Mouse (Mus musculus) skeletal muscle tissue, postnatal 0 days (tissue): Measurements from ENCODE around the gene Ythdf1. TPM values are rescaled to one million over a fixed set of nuclear protein-coding genes. Genes with fewer than 3 reads are reported as not detected.

Source experiments
- microRNA-seq, 2 experiments: library from miRNA; unstranded; fragments of <30 nt; microRNA quantifications; one replicate each; pipeline ENCODE4; 2016
- polyA plus RNA-seq: library from polyadenylated mRNA; unstranded; fragments of >200 nt; fragmentation: Nextera tagmentation; extraction: Ambion mirVana; gene quantifications from 2 replicates; pipeline ENCODE4 v1.2.1, GENCODE M21; 2015

The Ythdf1 gene
- 26.3 and 28.2 TPM in 2 replicates for polyA plus RNA-seq

DNA sequence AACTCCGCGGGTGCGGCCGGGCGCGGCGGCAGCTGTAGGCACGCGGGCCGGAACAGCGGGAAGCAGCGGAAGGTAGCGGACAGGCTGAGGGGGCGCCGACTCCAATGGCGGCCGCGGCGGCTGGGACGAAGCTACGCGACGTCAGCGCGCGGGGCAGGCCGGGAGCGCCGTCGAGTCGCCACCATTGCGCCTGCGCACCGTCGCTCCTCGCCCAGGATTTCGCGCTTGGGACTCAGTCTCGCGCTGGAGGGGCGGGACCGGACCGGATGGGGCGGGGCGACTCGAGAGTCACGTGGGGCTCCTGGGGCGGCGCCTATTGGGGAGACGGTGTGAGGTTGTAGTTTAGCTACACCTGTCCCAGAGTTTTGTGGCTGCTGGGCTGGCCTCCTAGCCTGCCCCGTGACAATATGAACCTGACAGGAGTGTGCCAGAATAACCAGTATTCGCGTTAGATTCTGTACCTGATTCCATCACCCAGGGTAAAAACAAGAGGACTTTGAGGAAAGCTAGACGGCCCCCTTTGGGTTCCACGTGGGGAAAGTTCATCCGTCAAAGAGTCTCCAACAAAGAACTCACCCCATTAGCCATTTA lies at the start of gene Ythdf1:
TSS of gene Ythdf1 (minus strand) at position 140 of the 591 bp plus-strand sequence.

DNA sequence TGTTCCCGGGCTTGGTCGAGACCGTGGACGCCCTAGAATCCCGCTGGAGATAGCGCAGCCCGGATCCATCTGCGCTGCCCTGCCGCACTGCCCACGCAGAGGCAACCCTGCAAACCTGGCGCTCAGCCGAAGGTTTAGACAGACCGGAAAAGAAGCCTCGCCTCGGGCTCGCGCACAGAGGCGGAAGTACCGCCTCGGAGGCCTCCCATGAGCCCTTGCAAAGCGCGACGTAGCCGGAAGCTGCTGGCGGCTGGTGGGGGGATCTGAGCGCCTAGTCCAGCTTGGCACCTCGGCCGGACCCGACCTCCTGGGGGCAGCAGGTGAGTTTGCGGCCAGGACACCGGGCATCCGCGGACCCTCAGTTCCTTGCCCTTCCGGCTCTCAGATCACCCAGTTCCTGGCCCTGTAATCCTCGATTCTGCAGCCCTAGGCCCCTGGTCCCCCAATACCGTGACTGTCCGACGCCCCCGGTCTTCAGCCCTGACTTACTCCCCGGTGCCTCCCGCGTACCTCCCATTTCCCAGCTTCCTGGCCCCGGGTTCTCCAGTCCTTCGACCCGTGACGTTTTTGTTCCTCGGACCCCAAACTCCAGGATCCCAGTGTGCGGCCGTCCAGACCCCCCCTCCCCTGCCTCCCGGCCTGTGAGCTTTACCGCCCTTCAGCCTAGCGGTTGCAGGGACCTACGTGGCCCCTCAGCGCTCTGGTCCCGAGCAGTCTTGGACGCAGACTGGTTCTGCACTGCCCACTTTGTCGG lies 46.4 kb upstream of the Ythdf1 start, which contains the start of gene Arfgap1:
TSS of gene Arfgap1 (plus strand) at position 216 of the 754 bp plus-strand sequence.

DNA sequence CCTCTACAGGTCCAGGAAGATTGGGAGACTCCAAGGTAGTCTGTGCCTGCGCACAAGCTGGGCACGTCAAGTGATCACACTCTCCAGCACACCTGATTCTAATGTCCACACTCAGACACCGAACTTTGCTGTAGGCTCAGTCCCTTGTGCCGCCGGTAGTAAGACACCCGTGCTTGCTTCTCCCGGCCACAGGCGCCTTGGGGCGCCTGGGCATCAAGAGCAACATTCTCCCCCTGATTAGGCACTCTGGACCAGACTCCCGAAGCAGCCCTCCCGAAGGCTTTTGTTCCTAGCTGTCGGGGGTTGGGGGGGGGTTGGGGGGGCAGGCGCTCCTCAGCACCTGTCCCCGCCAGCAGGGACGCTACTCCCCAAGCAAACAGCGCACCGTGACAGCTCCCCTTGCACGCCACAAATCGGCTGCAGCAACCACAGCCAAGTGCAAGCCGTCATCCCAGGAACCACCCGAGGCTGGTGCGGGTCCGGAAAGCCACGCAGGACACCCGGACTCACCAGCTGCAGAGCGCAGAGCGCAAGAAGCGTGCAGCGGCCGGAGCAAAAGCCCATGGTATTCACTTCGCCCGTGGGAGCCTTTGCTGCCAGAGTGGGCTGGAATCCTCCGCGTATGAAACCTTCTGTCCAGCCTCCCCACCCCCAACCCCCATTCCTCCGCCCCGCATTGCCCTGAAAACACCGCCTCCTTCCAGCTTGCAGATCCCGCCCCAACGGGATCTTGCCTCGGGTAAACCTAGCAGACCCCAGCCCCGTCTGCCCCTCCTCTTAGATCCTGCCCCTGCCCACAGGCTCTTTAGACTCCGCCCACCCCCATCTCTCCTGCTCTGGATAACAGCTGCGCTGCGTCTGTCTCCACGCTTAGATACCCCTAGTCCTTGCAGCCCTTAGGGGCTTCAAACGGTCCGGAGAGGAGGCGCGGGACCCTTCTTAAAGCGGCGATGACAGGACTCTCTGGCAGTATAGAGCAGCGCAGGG lies 33.6 kb upstream of the Ythdf1 start, which contains the start of gene Nkain4:
TSS of gene Nkain4 (minus strand) at position 639 of the 987 bp plus-strand sequence.

DNA sequence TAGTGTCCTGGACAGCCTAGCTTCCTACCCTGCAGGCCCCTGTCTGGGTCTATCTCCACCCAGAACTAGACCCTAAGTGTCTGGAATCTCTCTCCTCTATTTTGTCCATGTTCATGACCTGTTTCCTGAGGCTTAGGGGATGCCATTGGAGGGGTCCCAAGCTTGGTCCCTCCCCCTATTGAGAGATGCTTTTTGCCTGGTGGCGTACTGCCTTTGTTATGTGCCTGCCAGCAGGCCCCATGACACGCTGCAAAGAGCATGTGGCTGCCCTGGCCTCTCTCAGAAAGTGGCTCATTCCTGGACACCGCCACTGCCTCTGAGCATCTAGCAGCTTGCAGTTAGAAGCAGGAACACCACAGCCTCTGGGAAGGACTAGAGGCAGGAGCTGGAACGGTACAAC lies 8.0 kb upstream of the Ythdf1 start, which contains the start of gene Birc7:
TSS of gene Birc7 (plus strand) at position 301 of the 400 bp plus-strand sequence.

Small RNA genes within 50 kb of the gene (microRNA-seq; reads per million reads assigned to microRNA genes)
- gene Mir124a-3 = 0 reads per million in 2 experiments

Other genes with a start within 250 kb of the Ythdf1 start
- gene Dido1, start 210.9 kb downstream of the Ythdf1 start, polyA plus RNA-seq = 7.5 and 9.3 TPM in 2 replicates
- gene Gid8, start 210.8 kb downstream of the Ythdf1 start, polyA plus RNA-seq = 46.7 and 49.5 TPM in 2 replicates
- gene Slc17a9, start 195.7 kb downstream of the Ythdf1 start, polyA plus RNA-seq = 0.37 and 0.89 TPM in 2 replicates
- gene Bhlhe23, start 144.0 kb downstream of the Ythdf1 start, polyA plus RNA-seq = not detected in 2 replicates
- gene Birc7, start 8.1 kb upstream of the Ythdf1 start, polyA plus RNA-seq = not detected in 2 replicates
- 4.4 and 5.1 TPM in 2 replicates for gene Nkain4, start 33.8 kb upstream of the Ythdf1 start, polyA plus RNA-seq
- gene Arfgap1, start 46.3 kb upstream of the Ythdf1 start, polyA plus RNA-seq = 51.8 and 54.3 TPM in 2 replicates
- 2.9 and 3.0 TPM in 2 replicates for gene Col20a1, start 65.6 kb upstream of the Ythdf1 start, polyA plus RNA-seq
- gene Chrna4, start 122.6 kb upstream of the Ythdf1 start, polyA plus RNA-seq = 1.3 and 1.8 TPM in 2 replicates
- gene Kcnq2, start 214.4 kb upstream of the Ythdf1 start, polyA plus RNA-seq = not detected in 2 replicates
- 16.3 and 16.6 TPM in 2 replicates for gene Eef1a2, start 236.1 kb upstream of the Ythdf1 start, polyA plus RNA-seq